Mouse (Mus musculus) liver, adult 10 weeks (tissue): ENCODE measurements around the gene Micall2. TPM values are rescaled to one million over a fixed set of nuclear protein-coding genes. Genes with fewer than 3 reads are reported as not detected.

ENCODE experiments used
- polyA plus RNA-seq: library from polyadenylated mRNA; stranded (reverse); fragments of 350-450 nt; fragmentation: Illumina TruSeq; extraction: RNeasy Lipid Tissue Mini Kit (QIAGEN cat#74804); gene quantifications from one replicate; pipeline ENCODE4 v1.2.3, GENCODE M21; 2014; ENCODE audit warnings: low read depth, low replicate concordance

The Micall2 gene
- polyA plus RNA-seq = 0.26 TPM

GRCm38 (mm10) chr5:139735677-139736503, at the start of gene Micall2:
Gene Micall2, minus strand, starts transcription at chr5:139736336.

GRCm38 (mm10) chr5:139775216-139775926, 39.2 kb upstream of the Micall2 start, which contains the start of gene Ints1:
Gene Ints1, minus strand, starts transcription at chr5:139775674.

Other genes with a start within 250 kb of the Micall2 start
- not detected for gene Uncx, start 192.8 kb downstream of the Micall2 start, polyA plus RNA-seq
- not detected for gene Ints1, start 39.3 kb upstream of the Micall2 start, polyA plus RNA-seq
- gene Mafk, start 55.2 kb upstream of the Micall2 start, polyA plus RNA-seq = 2.9 TPM
- gene Tmem184a, start 83.6 kb upstream of the Micall2 start, polyA plus RNA-seq = 1.1 TPM
- not detected for gene Gm26938, start 90.1 kb upstream of the Micall2 start, polyA plus RNA-seq
- gene Psmg3, start 90.5 kb upstream of the Micall2 start, polyA plus RNA-seq = 0.66 TPM
- gene Elfn1, start 171.6 kb upstream of the Micall2 start, polyA plus RNA-seq = not detected